Mouse (Mus musculus) lung, adult 2 months (tissue): ENCODE results near the gene Usp13. TPM values are rescaled to one million over a fixed set of nuclear protein-coding genes. Genes with fewer than 3 reads are reported as not detected.
A peak's percentile ranks its signal among the peaks of the same experiment; 100 is the strongest.

Experiments used
- DNase-seq: peaks from one replicate; pipeline ENCODE4 v3.0.0; 2022
- H3K4me1 ChIP-seq: fragments of 200-500 bp; 2 replicates; pipeline ENCODE4 v1.6.1; 2011; ENCODE audit warnings: low read length; ENCODE audit not compliant: control insufficient read depth, insufficient read depth
- H3K4me3 ChIP-seq: fragments of 200-500 bp; replicated peaks from 2 replicates; pipeline ENCODE3; 2011; ENCODE audit warnings: low read depth, mild to moderate bottlenecking, control low read depth, low read length; ENCODE audit errors: extremely low read depth
- CTCF ChIP-seq: fragments of 200-500 bp; IDR thresholded peaks from 2 replicates; pipeline ENCODE4 v1.5.1; 2011; ENCODE audit warnings: mild to moderate bottlenecking, low read length, control low read depth; ENCODE audit not compliant: insufficient read depth
- POLR2A ChIP-seq: fragments of 200-500 bp; IDR thresholded peaks from 2 replicates; pipeline ENCODE4 v1.6.1; 2011; ENCODE audit warnings: low read depth, mild to moderate bottlenecking, control low read depth, low read length, borderline replicate concordance; ENCODE audit errors: extremely low read depth
- WGBS: fragments of 180-500 bp; shearing (Covaris S2); methylation state at CpG from one replicate; pipeline ENCODE4 v1.1.7; 2018; 5-methylcytosine and 5-hydroxymethylcytosine counted together
- polyA plus RNA-seq: library from polyadenylated mRNA; depleted of rRNA; stranded (reverse); fragments of >200 nt; gene quantifications from 2 replicates; pipeline ENCODE4 v1.2.3, GENCODE M21; 2012

The Usp13 gene
- polyA plus RNA-seq, 1 experiment = 5.5 TPM

DNA sequence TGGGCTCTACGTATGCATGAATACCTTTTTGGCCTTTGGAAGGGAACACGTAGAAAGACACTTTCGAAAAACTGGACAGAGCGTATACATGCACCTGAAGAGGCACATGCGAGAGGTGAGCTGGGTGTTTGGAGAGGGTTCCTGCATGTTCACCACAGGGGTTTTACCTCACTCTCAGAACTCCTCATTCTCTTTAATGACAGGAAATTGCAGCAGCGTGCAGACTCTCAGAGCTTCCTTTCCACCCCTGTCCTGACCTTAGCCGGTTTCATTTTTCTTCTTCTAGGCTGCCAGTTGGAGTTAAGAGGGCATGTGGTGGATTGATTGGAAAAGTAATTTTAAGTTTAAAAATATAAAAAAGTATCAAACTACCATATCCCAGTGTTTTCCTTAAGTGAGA lies 20.5 kb downstream of the Usp13 start:
- DNase-seq = no peak
- 76% methylated on average over 7 of the region's 7 CpGs for WGBS
- TF ChIP-seq POLR2A (no peak), CTCF (no peak)
- no peaks in the 10 kb centered on the region for H3K4me1 ChIP-seq
- no peak overlapping the region for H3K4me3 ChIP-seq

- no peaks in the 10 kb centered on the region for H3K4me1 ChIP-seq
- 81% methylated on average over 16 of the region's 16 CpGs for WGBS
- no peak for DNase-seq
- no peak overlapping the region for H3K4me3 ChIP-seq
- TF ChIP-seq CTCF = no peak
- TF ChIP-seq POLR2A = no peak
Measured at GRCm38 (mm10) chr3:32856362-32857107, 39.2 kb downstream of the Usp13 start.

GRCm38 (mm10) chr3:32871081-32871480 lies 53.7 kb downstream of the Usp13 start:
- 95% methylated on average over 3 of the region's 3 CpGs for WGBS
- TF ChIP-seq CTCF = no peak
- TF ChIP-seq POLR2A = no peak
- DNase-seq = no peak
- Histone ChIP-seq H3K4me1 (no peaks in the 10 kb centered on the region), H3K4me3 (no peak overlapping the region)

GRCm38 (mm10) chr3:32886386-32886785 lies 69.0 kb downstream of the Usp13 start:
- Histone ChIP-seq H3K4me1 (no peaks in the 10 kb centered on the region), H3K4me3 (no peak overlapping the region)
- TF ChIP-seq POLR2A (no peak), CTCF (no peak)
- DNase-seq = no peak
- WGBS = 87% methylated on average over 8 of the region's 8 CpGs

DNA sequence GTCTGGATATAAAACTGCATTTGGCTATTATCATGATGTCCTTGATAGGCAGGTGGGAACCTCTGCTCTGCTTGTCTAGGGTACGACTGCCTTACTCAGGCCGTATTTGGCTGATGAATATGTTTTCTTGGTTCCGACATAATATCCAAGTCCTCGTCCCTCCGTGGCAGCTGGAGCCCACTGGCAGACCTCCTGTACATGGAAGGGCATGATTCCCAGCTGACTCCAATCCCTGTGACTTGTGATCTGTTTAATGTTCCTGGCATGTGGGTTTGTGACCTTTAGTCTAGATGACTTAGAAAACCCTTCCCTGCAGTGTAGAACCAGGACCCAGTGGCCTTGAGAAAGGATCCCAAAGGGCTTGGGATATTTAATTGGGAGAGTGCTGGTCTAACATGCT lies 71.5 kb downstream of the Usp13 start:
- TF ChIP-seq CTCF = no peak
- no peak for TF ChIP-seq POLR2A
- WGBS = 93% methylated on average over 5 of the region's 5 CpGs
- no peak for DNase-seq
- H3K4me1 ChIP-seq = no peaks in the 10 kb centered on the region
- H3K4me3 ChIP-seq = no peak overlapping the region

DNA sequence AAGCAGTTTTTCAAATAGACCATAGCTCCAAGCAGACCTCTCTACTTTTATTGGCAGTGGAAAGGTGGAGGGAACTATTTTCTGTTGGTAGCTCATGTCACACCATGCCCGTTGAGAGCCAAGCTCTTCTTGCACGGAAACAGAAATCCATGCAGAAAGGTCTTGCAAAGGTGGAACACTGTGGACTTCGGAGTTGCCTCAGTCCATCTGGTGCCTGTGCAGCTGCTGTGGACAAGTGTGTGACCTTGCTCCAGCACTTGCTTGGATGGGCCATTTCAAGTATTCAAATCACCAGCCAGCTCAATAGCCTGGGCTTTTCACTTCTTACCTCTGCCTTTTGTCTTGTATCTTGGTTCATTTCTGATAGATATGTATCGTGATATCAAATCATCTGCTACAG lies 72.8 kb downstream of the Usp13 start:
- no peaks in the 10 kb centered on the region for H3K4me1 ChIP-seq
- no peak for TF ChIP-seq CTCF
- no peak for TF ChIP-seq POLR2A
- 94% methylated on average over 4 of the region's 4 CpGs for WGBS
- no peak overlapping the region for H3K4me3 ChIP-seq
- DNase-seq = no peak

DNA sequence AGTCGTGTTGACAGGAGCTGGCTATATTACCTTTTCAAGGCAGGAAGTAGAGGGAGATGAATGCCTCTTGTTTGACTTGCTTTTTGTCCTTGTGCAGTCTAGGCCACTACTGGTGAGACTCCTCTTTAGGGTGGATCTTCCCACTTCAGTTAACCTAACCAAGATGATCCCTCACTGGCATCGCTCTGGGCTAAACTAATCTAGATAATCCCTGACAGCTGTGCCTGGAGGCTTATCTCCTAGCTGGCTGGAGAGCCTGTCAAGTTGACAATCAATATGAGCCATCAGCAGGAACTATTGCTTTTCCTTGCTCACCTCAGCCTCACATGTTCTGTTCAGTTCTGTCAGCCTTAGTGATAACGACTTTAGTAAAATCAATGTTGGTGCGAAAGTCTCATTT lies 86.1 kb downstream of the Usp13 start:
- TF ChIP-seq CTCF = no peak
- TF ChIP-seq POLR2A = no peak
- Histone ChIP-seq H3K4me3 (no peak overlapping the region), H3K4me1 (no peaks in the 10 kb centered on the region)
- DNase-seq = no peak
- 51% methylated on average over 4 of the region's 4 CpGs for WGBS

GRCm38 (mm10) chr3:32904599-32904998 lies 87.3 kb downstream of the Usp13 start:
- Histone ChIP-seq H3K4me3 (no peak overlapping the region), H3K4me1 (no peaks in the 10 kb centered on the region)
- DNase-seq = no peak
- 90% methylated on average over 1 of the region's 1 CpGs for WGBS
- no peak for TF ChIP-seq CTCF

DNA sequence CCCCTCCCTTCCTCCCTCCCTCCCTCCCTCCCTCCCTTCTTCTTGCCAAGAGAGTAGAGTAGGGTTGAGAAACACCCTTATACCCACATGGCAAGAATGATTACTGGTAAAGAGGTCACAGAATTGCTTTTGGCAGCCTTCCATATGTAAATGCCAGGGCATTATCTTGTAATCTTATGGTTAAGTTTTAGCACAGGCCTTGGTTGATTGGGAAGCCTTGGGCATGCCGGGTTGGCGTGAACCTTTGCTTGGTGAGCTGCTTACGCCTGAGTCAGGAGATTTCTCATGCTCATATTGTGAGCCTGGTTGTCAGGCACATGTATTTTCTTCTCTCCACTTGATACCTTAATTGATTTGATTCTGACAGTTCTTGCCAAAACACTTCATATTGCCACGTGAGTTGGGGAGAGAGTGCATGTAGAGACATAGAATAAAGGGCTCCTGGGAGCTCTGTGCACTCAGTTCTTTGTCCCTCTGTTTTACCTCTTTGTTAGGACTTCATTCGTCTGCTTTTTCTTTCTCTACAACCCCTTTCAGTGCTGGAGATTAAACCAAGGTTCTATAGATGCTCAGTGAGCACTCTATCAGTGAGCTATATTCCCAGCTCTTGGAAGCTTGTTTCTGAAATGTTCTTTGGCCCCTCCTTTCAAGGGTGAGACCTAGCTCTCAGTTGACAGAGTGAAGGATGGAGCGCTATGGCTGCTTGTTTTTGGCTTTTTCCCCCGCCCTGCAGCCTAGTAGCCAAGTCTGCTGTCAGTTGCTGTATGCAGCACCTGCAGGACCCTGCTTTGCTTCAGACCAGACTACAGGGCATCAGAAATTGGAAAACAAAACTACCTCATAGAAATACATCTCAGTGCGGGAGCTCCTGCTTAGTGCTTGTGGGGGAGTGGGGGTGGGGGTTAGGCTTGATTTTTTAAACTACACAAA lies 88.8 kb downstream of the Usp13 start:
- peak; percentile 4 for DNase-seq
- 72% methylated on average over 8 of the region's 8 CpGs for WGBS
- no peak overlapping the region for H3K4me3 ChIP-seq
- TF ChIP-seq POLR2A = no peak
- TF ChIP-seq CTCF = no peak
- no peaks in the 10 kb centered on the region for H3K4me1 ChIP-seq
